Mouse (Mus musculus): ENCODE results near the gene Oca2.

Oca2 gene

DNA sequence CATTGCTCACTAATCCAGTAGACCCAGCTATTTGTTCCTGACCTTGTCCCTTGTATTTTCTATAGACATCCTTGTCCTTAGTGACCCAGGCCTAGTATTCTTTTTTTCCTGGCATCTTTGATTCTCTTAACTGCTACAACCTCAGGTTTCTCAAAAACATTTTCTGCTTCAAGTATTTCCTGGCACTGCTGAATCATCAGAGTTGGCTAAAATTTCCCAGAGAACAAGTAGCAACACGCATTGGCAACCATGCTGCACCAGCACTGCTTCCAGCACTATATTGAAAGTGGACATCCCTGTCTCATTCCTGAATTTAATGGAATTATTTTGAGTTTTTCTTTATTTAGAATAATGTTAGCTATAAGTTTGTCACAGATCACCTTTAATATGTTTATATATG, 143.1 kb downstream of the Oca2 start:
- DNase-seq (ENCODE audit: low read depth, low spot score) = no peak

- DNase-seq (ENCODE audit: low read depth, low spot score) = no peak
Measured at GRCm38 (mm10) chr7:56388295-56388694, 148.7 kb downstream of the Oca2 start.

- DNase-seq (ENCODE audit: low read depth, low spot score) = no peak
Measured at GRCm38 (mm10) chr7:56418182-56418836, 178.7 kb downstream of the Oca2 start.

- DNase-seq (ENCODE audit: low read depth, low spot score) = no peak
Measured at GRCm38 (mm10) chr7:56419253-56419844, 179.8 kb downstream of the Oca2 start.

DNA sequence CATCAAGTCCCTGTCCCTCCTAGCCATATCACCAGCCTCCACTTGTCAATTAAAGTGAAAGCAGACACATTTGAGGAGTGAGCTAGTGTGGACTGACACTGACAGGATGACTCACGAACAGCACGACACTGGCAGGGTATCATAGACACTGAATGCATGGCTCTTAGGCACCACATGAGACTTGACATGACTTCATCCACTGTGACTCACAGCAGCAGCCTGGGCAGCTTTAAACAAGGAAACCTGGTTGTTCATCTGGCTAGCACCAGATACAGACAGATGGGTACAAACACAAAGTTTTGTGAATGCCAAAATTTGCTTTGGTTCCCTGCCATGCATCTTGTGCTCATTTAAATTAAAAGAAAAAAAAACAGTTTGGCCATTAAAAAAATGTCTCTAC, 182.4 kb downstream of the Oca2 start:
- no peak for DNase-seq (ENCODE audit: low read depth, low spot score)

GRCm38 (mm10) chr7:56423548-56423947, 184.0 kb downstream of the Oca2 start:
- DNase-seq (ENCODE audit: low read depth, low spot score) = no peak

- no peak for DNase-seq (ENCODE audit: low read depth, low spot score)
Measured at GRCm38 (mm10) chr7:56460814-56461520, 221.4 kb downstream of the Oca2 start.

DNA sequence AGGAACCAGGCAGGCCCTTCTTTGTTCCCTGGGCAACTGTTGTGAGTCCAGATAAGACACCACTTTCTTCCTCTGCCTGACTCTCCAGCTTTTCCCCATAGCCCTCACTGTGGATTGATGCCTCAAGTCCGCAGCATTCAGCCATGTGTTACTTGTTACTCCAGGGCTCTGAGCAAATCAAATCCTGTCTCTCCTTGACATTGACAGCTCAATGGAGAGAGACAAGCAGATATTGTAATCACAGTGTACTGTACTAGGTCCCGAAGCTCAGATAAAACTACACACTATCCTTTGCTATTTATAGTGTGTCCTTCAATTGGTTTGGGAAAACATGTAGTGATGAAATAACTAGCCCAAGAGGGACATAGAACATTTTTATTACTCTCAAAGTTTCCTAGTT, 258.7 kb downstream of the Oca2 start:
- DNase-seq (ENCODE audit: low read depth, low spot score) = no peak

DNA sequence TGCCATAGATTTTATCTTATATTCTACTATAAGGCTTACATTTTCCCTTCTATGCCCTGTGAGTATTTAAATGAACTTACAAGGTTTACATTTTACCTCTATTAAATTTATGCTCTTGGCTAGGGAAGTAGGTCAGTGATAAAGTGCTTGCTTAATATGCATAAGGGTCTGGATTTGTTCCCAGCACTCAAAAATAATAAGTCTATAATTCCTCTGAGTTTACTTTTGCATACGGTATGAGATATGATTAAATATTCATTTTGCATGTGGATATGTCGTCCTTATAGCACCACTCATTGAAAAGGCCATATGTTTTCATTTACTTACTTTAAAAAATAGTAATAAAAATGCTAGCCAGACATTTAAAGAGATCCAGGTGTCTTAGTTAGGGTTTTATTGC, 259.8 kb downstream of the Oca2 start:
- no peak for DNase-seq (ENCODE audit: low read depth, low spot score)

DNA sequence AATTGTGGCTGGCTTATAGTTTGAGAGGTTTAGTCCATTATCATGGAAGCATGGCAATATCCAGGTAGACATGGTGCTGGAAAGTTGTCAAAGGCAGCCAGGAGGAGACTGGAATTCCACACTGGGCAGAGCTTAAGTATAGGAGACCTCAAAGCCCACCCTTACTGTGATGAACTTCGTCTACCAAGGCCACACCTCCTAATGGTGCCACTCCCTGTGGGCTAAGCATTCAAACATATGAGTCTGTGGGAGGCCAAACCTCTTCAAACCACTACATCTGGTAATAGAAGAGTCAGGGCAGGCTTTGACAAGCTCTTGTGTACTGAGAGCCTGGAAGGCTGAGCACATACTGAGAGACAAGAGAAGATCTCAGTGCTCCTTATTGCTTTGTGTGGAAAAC, 260.2 kb downstream of the Oca2 start:
- no peak for DNase-seq (ENCODE audit: low read depth, low spot score)

- no peak for DNase-seq (ENCODE audit: low read depth, low spot score)
Measured at GRCm38 (mm10) chr7:56500438-56500837, 260.9 kb downstream of the Oca2 start.

DNA sequence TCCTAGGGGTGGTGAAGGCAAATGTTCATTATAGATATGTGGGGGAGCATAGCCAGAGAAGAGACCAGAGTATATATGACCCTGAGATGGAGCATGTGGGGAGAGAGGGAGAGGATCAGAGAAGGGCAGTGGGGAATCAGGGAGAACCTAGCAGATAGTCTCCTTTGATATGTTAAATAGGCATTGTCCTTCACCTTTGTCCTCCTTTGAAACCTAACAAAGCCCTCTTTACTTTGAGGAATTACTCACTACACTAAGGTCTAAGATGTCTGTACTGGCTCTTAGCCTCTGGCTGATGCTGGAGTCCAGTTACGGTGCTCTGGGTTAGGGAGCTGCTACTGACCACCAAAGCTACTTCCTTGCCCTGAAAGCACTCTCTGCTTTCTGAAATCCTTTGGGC, 279.0 kb downstream of the Oca2 start:
- no peak for DNase-seq (ENCODE audit: low read depth, low spot score)

DNA sequence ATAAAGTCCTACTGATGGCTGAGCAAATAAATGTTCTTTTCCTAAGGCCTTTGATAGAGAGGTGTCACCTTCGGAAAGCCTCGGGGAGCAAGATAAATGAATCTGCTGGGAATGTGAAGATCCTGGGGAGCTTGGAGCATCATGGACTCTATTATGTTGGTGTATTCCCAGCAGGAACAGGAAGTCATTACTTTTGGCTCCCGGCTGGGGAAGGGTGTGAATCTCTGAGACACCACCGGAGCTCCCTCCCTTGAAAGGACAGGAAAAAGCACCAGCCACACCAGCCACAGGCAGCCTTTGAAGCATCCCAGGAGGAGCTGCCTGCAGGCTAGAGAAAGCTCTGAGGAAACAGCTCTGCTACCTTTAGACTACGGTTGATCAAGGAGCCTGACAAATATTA, 280.2 kb downstream of the Oca2 start:
- no peak for DNase-seq (ENCODE audit: low read depth, low spot score)

- no peak for DNase-seq (ENCODE audit: low read depth, low spot score)
Measured at GRCm38 (mm10) chr7:56534856-56535255, 295.3 kb downstream of the Oca2 start.

GRCm38 (mm10) chr7:56549226-56549625, 309.7 kb downstream of the Oca2 start:
- DNase-seq (ENCODE audit: low read depth, low spot score) = no peak

GRCm38 (mm10) chr7:56551804-56552203, 312.2 kb downstream of the Oca2 start:
- no peak for DNase-seq (ENCODE audit: low read depth, low spot score)

Measured in retina, adult 2 months (tissue).